Comparison of ENCODE assay signal across 18 mouse cellular contexts in the genomic region with DNA sequence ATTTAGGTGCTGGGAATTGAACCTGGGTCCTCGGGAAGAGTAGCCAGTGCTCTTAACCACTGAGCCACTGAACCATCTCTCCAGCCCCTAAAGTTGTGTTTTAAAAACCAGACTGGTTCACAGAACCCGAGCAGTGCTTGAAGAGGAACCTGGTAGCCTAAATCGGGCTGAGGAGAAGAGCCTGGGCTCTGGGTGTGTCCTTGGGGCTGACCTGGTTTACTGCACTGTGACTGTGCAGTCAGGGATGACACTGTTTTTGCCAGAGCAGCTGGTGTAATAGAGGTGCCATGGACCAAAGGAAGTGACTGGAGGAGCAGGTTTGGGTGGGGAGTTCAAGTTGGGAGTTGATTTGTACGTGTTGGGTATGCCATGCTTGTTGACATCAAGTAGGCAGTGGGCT.
"Had no signal": no experiment of that assay in that cellular context is flagged by ENCODE, and none has a peak within 500 bp of the region (broad histone marks: within the 10 kb centered on the region; RNA-seq: fewer than 3 reads in every experiment).

No protein-coding gene starts in this region.

- H3K4me3 ChIP-seq: limb, embryonic 12.5 days; liver, embryonic 13.5 days; lung, embryonic 15.5 days; megakaryocyte, embryonic 14.5 days; midbrain, embryonic 13.5 days; myocyte; neural tube, embryonic 15.5 days had no signal

- H3K27me3 ChIP-seq: limb, embryonic 12.5 days; liver, embryonic 13.5 days; lung, embryonic 15.5 days; megakaryocyte, embryonic 14.5 days; midbrain, embryonic 13.5 days; neural tube, embryonic 15.5 days had no signal

- H3K36me3 ChIP-seq: neural tube, embryonic 15.5 days had no signal

- H3K9me3 ChIP-seq: liver, embryonic 13.5 days; lung, embryonic 15.5 days; megakaryocyte, embryonic 14.5 days; neural tube, embryonic 15.5 days had no signal

- H3K9ac ChIP-seq: limb, embryonic 12.5 days; liver, embryonic 13.5 days; liver, postnatal 0 days; lung, embryonic 15.5 days; midbrain, embryonic 13.5 days; neural tube, embryonic 15.5 days had no signal

- H3K4me2 ChIP-seq: limb, embryonic 12.5 days; liver, embryonic 13.5 days; lung, embryonic 15.5 days; midbrain, embryonic 13.5 days; neural tube, embryonic 15.5 days had no signal

- ATAC-seq: intestine, postnatal 0 days; liver, postnatal 0 days; midbrain, embryonic 13.5 days had no signal

- H3K4me1 ChIP-seq: midbrain, embryonic 13.5 days had no signal

- H3K27ac ChIP-seq: kidney, postnatal 0 days; limb, embryonic 12.5 days; liver, embryonic 13.5 days; lung, embryonic 15.5 days; macrophage; midbrain, embryonic 13.5 days; neural tube, embryonic 15.5 days had no signal

- DNase-seq: kidney, adult 9 months; kidney, postnatal 36 days; layer of hippocampus, adult 9-11 months; liver; liver, embryonic 13.5 days; liver, postnatal 0 days; lung, postnatal 14 days; thymus, adult 2 months; thymus, postnatal 25 days had no signal
